Mouse (Mus musculus) cortical plate, adult 2 months (tissue): ENCODE measurements around the gene Pla2g4d.

Source experiments
- CTCF ChIP-seq: fragments of 200-500 bp; IDR thresholded peaks from 2 replicates; pipeline ENCODE4 v1.5.1; 2011; ENCODE audit warnings: mild to moderate bottlenecking, control low read depth, low read length; ENCODE audit not compliant: insufficient read depth; ENCODE audit errors: extremely low read depth
- POLR2A ChIP-seq: fragments of 200-500 bp; IDR thresholded peaks from 2 replicates; pipeline ENCODE4 v1.6.1; 2011; ENCODE audit warnings: mild to moderate bottlenecking, low read length, control low read depth; ENCODE audit not compliant: insufficient read depth; ENCODE audit errors: extremely low read depth

GRCm38 (mm10) chr2:120283550-120283949, 5.4 kb downstream of the Pla2g4d start:
- TF ChIP-seq CTCF, result no peak
- no peak for TF ChIP-seq POLR2A
